Mouse (Mus musculus) hindbrain, embryonic 15.5 days (tissue): ENCODE measurements at regions not wholly inside any gene's neighbourhood (a gene's known extent, or its start where the extent isn't known, plus 50 kb on each side); places are given as distances from the start of the nearest gene placed in this dataset.

ENCODE experiments used
- ATAC-seq: fragments of 200-750 bp; cut with Nextera tagmentation; 2 replicates; pipeline ENCODE4 v1.8.0; 2017; ENCODE audit warnings: low read depth, moderate number of reproducible peaks, moderate TSS enrichment; ENCODE audit not compliant: low FRiP score
- H3K27ac ChIP-seq: fragments of 300-500 bp; sonication (generic); replicated peaks from 2 replicates; pipeline ENCODE4 v1.5.1; 2015; ENCODE audit warnings: mild to moderate bottlenecking, inconsistent platforms
- H3K27me3 ChIP-seq: fragments of 300-500 bp; sonication (generic); 2 replicates; pipeline ENCODE4 v1.6.1; 2015; ENCODE audit warnings: control low read depth, inconsistent platforms
- H3K36me3 ChIP-seq: fragments of 300-500 bp; sonication (generic); 2 replicates; pipeline ENCODE4 v1.6.1; 2015; ENCODE audit warnings: control low read depth, inconsistent platforms
- H3K4me1 ChIP-seq: fragments of 300-500 bp; sonication (generic); replicated peaks from 2 replicates; pipeline ENCODE4 v1.6.1; 2015; ENCODE audit warnings: control low read depth, inconsistent platforms
- H3K4me2 ChIP-seq: fragments of 300-500 bp; sonication (generic); 2 replicates; pipeline ENCODE4 v1.6.1; 2015; ENCODE audit warnings: moderate library complexity, mild to moderate bottlenecking, inconsistent platforms
- H3K4me3 ChIP-seq: fragments of 300-500 bp; sonication (generic); 2 replicates; pipeline ENCODE4 v1.5.1; 2015; ENCODE audit warnings: mild to moderate bottlenecking, inconsistent platforms
- H3K9ac ChIP-seq: fragments of 300-500 bp; sonication (generic); 2 replicates; pipeline ENCODE4 v1.6.1; 2015; ENCODE audit warnings: inconsistent platforms
- H3K9me3 ChIP-seq: fragments of 300-500 bp; sonication (generic); 2 replicates; pipeline ENCODE4 v1.6.1; 2016; ENCODE audit warnings: control low read depth, inconsistent platforms
- WGBS: fragments of 180-500 bp; shearing (Covaris S2); methylation state at CpG from one replicate; pipeline ENCODE4 v1.1.7; 2015; 5-methylcytosine and 5-hydroxymethylcytosine counted together

- WGBS, result 84% methylated on average over 6 of the region's 6 CpGs
- Histone ChIP-seq H3K4me2 (no peak overlapping the region), H3K27ac (no peak overlapping the region), H3K4me1 (no peaks in the 10 kb centered on the region), H3K27me3 (no peaks in the 10 kb centered on the region), H3K4me3 (no peak overlapping the region), H3K36me3 (no peaks in the 10 kb centered on the region), H3K9me3 (no peaks in the 10 kb centered on the region), H3K9ac (no peak overlapping the region)
- ATAC-seq, result no peak
Observed at GRCm38 (mm10) chr6:117622446-117622845, 218.5 kb upstream of the Zfp637 start.

DNA sequence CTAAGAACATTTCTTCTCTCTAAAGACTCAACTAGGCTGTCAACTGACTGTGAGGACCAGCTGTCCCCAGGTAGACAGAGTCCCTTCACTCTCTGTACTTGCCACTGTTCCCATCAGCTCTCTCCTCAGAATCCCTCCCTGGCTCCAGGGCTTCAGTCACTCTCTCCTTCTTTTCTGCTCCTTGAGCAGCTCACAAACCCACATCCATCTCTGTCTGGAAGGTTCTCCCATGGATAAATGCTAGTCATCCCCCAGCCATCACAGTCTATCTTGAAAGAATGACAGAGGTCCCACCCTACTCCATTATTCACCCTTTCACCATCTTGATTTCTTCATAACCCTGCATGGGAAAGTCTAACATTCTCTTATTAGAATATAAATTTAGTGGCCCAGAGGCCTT is 218.0 kb upstream of the Zfp637 start:
- no peaks in the 10 kb centered on the region for H3K27me3 ChIP-seq
- no peak overlapping the region for H3K27ac ChIP-seq
- no peak overlapping the region for H3K9ac ChIP-seq
- no peak overlapping the region for H3K4me2 ChIP-seq
- no peaks in the 10 kb centered on the region for H3K4me1 ChIP-seq
- no peak for ATAC-seq
- no peak overlapping the region for H3K4me3 ChIP-seq
- H3K9me3 ChIP-seq, result no peaks in the 10 kb centered on the region
- no peaks in the 10 kb centered on the region for H3K36me3 ChIP-seq

GRCm38 (mm10) chr6:117625716-117626115 is 215.3 kb upstream of the Zfp637 start:
- no peaks in the 10 kb centered on the region for H3K36me3 ChIP-seq
- H3K4me3 ChIP-seq, result no peak overlapping the region
- no peak overlapping the region for H3K4me2 ChIP-seq
- no peak overlapping the region for H3K27ac ChIP-seq
- 27% methylated on average over 5 of the region's 5 CpGs for WGBS
- H3K4me1 ChIP-seq, result no peaks in the 10 kb centered on the region
- no peak overlapping the region for H3K9ac ChIP-seq
- H3K27me3 ChIP-seq, result no peaks in the 10 kb centered on the region
- no peak for ATAC-seq
- H3K9me3 ChIP-seq, result no peaks in the 10 kb centered on the region

- H3K9ac ChIP-seq, result no peak overlapping the region
- H3K27me3 ChIP-seq, result no peaks in the 10 kb centered on the region
- no peak for ATAC-seq
- H3K4me2 ChIP-seq, result no peak overlapping the region
- no peak overlapping the region for H3K4me3 ChIP-seq
- WGBS, result 84% methylated on average over 3 of the region's 3 CpGs
- H3K4me1 ChIP-seq, result no peaks in the 10 kb centered on the region
- H3K27ac ChIP-seq, result no peak overlapping the region
- no peaks in the 10 kb centered on the region for H3K9me3 ChIP-seq
- no peaks in the 10 kb centered on the region for H3K36me3 ChIP-seq
Observed at GRCm38 (mm10) chr6:117627461-117627860, 213.5 kb upstream of the Zfp637 start.

DNA sequence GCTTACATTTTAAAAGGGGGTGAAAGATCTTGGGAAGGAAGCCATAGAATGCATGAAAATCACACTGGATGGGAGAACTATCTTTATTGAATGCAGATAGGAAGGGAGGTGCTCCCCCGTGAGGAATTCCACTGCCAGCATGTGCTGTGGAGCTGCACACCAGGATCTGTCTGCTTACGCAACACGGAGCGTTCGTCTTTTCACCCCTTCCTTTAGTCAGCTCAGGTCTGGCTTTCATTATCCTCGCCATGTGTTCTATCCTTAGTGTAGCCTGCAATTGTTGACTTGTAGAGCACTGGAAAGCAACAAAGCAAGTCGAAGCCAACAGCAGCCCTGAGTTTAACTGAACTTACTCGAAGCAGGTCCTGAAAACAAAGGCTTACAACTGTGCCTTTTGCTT is 194.4 kb upstream of the Zfp637 start:
- H3K36me3 ChIP-seq, result no peaks in the 10 kb centered on the region
- 80% methylated on average over 8 of the region's 8 CpGs for WGBS
- no peaks in the 10 kb centered on the region for H3K27me3 ChIP-seq
- no peak overlapping the region for H3K4me3 ChIP-seq
- no peak for ATAC-seq
- H3K4me1 ChIP-seq, result no peaks in the 10 kb centered on the region
- H3K27ac ChIP-seq, result no peak overlapping the region
- no peak overlapping the region for H3K4me2 ChIP-seq
- H3K9ac ChIP-seq, result no peak overlapping the region
- no peaks in the 10 kb centered on the region for H3K9me3 ChIP-seq

- no peak for ATAC-seq
- Histone ChIP-seq H3K4me1 (no peaks in the 10 kb centered on the region), H3K9me3 (no peaks in the 10 kb centered on the region), H3K27me3 (no peaks in the 10 kb centered on the region), H3K4me3 (no peak overlapping the region), H3K9ac (no peak overlapping the region), H3K27ac (no peak overlapping the region), H3K36me3 (no peaks in the 10 kb centered on the region), H3K4me2 (no peak overlapping the region)
- 92% methylated on average over 5 of the region's 5 CpGs for WGBS
Observed at GRCm38 (mm10) chr6:117650541-117650940, 190.4 kb upstream of the Zfp637 start.

DNA sequence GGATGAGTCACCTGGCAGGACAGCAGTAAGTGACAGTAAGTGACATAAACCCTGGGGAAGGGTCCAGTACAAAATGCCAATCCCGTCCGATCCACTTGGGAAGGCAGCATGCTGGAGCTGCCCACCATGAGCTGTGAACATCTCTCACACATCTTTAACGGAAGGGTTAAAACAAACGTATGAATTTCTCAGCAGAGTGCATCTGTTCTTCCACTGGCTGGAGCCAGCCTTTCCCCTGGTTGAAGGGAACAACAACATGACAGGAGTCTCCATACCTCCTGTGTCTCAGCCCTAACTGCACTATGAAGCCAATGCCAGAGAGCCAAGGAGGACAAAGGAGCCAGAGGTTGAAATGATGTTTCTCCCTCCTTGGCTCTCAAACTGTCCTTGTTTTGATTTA is 189.4 kb upstream of the Zfp637 start:
- no peak overlapping the region for H3K27ac ChIP-seq
- H3K4me1 ChIP-seq, result no peaks in the 10 kb centered on the region
- WGBS, result 87% methylated on average over 4 of the region's 4 CpGs
- no peak overlapping the region for H3K4me2 ChIP-seq
- H3K36me3 ChIP-seq, result no peaks in the 10 kb centered on the region
- ATAC-seq, result no peak
- H3K9me3 ChIP-seq, result no peaks in the 10 kb centered on the region
- H3K27me3 ChIP-seq, result no peaks in the 10 kb centered on the region
- no peak overlapping the region for H3K9ac ChIP-seq
- H3K4me3 ChIP-seq, result no peak overlapping the region

DNA sequence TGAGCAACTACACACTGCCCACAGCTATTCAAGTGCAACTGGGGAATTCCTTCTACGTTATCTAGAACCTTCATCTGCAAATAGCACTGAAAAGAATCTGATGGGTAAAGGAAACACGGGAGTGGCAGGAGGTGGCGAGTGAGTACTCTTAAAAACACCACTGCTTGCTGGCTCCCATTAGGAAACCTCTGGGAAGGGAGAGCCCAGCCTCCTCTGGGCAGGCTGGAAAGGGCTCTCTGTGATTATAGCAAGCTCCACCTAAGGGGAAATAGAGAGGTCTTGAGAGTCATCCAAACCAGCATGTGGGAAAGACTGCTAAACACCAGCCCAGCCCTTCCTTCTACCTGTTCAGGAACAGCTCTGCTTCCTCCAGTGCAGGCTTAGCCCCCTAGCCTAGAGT is 189.0 kb upstream of the Zfp637 start:
- H3K9ac ChIP-seq, result no peak overlapping the region
- no peak overlapping the region for H3K27ac ChIP-seq
- 47% methylated on average over 3 of the region's 3 CpGs for WGBS
- H3K4me3 ChIP-seq, result no peak overlapping the region
- no peaks in the 10 kb centered on the region for H3K9me3 ChIP-seq
- H3K27me3 ChIP-seq, result no peaks in the 10 kb centered on the region
- no peak for ATAC-seq
- no peaks in the 10 kb centered on the region for H3K4me1 ChIP-seq
- H3K4me2 ChIP-seq, result no peak overlapping the region
- no peaks in the 10 kb centered on the region for H3K36me3 ChIP-seq

- Histone ChIP-seq H3K27ac (no peak overlapping the region), H3K4me2 (no peak overlapping the region), H3K9ac (no peak overlapping the region), H3K9me3 (no peaks in the 10 kb centered on the region), H3K4me3 (no peak overlapping the region), H3K36me3 (no peaks in the 10 kb centered on the region), H3K4me1 (no peaks in the 10 kb centered on the region), H3K27me3 (no peaks in the 10 kb centered on the region)
- WGBS, result 72% methylated on average over 9 of the region's 9 CpGs
- ATAC-seq, result no peak
Observed at GRCm38 (mm10) chr6:117652917-117653316, 188.1 kb upstream of the Zfp637 start.

DNA sequence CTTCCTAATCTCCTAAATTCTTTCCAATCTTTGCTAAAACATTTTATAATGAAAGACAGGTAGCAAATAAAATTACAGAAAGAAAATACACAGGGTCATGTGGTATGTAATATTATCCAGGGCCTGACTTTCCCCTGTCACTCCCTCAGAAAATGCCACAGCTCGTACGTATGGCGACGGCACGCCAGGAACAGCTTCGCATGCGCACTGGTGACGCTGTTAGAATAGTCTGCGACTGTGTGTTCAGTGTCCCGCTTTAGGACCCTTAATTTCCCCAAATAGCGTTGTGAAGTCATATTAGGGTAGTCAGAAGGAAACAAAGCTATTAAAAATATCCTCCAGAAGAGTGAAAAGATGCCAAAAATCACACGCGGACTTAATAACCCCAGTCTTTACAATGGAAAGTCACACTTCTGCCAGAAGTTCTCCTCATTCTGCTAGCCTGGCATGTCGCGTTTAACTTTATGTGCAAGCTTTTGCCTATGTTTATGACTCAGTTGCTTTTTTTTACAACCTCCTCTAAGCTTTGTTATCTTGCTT is 187.0 kb upstream of the Zfp637 start:
- Histone ChIP-seq H3K27me3 (no peaks in the 10 kb centered on the region), H3K27ac (no peak overlapping the region), H3K9me3 (no peaks in the 10 kb centered on the region), H3K9ac (no peak overlapping the region), H3K4me3 (no peak overlapping the region), H3K4me1 (no peaks in the 10 kb centered on the region), H3K36me3 (no peaks in the 10 kb centered on the region), H3K4me2 (no peak overlapping the region)
- 85% methylated on average over 15 of the region's 15 CpGs for WGBS
- no peak for ATAC-seq

DNA sequence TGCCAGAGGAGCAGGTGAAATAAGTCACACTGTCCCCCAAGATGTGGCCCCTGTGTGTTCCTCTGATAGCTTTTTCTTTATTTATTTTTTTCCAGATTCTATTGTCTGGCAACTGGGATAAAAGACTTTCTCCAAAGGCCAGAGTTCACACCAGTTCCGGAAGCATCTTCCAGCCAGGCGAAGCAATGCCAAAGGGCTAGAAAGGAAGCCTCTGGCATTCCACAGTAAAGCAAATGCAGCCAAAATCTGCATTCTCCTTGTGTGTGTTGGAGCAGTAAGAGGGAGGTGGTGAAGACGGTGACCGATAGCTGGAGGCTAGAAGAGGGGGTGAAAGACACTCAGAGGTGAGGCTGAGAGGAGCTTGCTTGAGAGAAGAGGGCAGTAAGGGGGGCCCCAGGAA is 185.0 kb upstream of the Zfp637 start:
- ATAC-seq, result no peak
- Histone ChIP-seq H3K27ac (no peak overlapping the region), H3K9me3 (no peaks in the 10 kb centered on the region), H3K4me2 (no peak overlapping the region), H3K36me3 (no peaks in the 10 kb centered on the region), H3K4me3 (no peak overlapping the region), H3K4me1 (no peaks in the 10 kb centered on the region), H3K9ac (no peak overlapping the region), H3K27me3 (no peaks in the 10 kb centered on the region)
- 87% methylated on average over 4 of the region's 4 CpGs for WGBS

GRCm38 (mm10) chr6:117660576-117660975 is 180.4 kb upstream of the Zfp637 start:
- H3K9ac ChIP-seq, result no peak overlapping the region
- no peaks in the 10 kb centered on the region for H3K9me3 ChIP-seq
- no peaks in the 10 kb centered on the region for H3K36me3 ChIP-seq
- ATAC-seq, result no peak
- H3K27me3 ChIP-seq, result no peaks in the 10 kb centered on the region
- WGBS, result 17% methylated on average over 1 of the region's 1 CpGs
- H3K4me1 ChIP-seq, result no peaks in the 10 kb centered on the region
- H3K27ac ChIP-seq, result no peak overlapping the region
- H3K4me3 ChIP-seq, result no peak overlapping the region
- no peak overlapping the region for H3K4me2 ChIP-seq

- H3K9ac ChIP-seq, result no peak overlapping the region
- no peak overlapping the region for H3K27ac ChIP-seq
- no peaks in the 10 kb centered on the region for H3K27me3 ChIP-seq
- no peak overlapping the region for H3K4me3 ChIP-seq
- ATAC-seq, result no peak
- WGBS, result 83% methylated on average over 1 of the region's 1 CpGs
- no peaks in the 10 kb centered on the region for H3K4me1 ChIP-seq
- no peaks in the 10 kb centered on the region for H3K36me3 ChIP-seq
- no peaks in the 10 kb centered on the region for H3K9me3 ChIP-seq
- no peak overlapping the region for H3K4me2 ChIP-seq
Observed at GRCm38 (mm10) chr6:117662635-117663034, 178.3 kb upstream of the Zfp637 start.
